Mouse (Mus musculus): ENCODE data around the gene Shroom1.

GRCm38 (mm10) chr11:53500569-53500968 is 43.6 kb downstream of the Shroom1 start:
- TF ChIP-seq CTCF (IDR thresholded peaks at IDR 0.05; ENCODE audit: borderline replicate concordance, insufficient read depth, low read length) (no peak), POLR2A (IDR thresholded peaks at IDR 0.05; ENCODE audit: low read depth, low read length) (no peak)
